10 mouse cellular contexts compared by ENCODE assay signal in the genomic region with DNA sequence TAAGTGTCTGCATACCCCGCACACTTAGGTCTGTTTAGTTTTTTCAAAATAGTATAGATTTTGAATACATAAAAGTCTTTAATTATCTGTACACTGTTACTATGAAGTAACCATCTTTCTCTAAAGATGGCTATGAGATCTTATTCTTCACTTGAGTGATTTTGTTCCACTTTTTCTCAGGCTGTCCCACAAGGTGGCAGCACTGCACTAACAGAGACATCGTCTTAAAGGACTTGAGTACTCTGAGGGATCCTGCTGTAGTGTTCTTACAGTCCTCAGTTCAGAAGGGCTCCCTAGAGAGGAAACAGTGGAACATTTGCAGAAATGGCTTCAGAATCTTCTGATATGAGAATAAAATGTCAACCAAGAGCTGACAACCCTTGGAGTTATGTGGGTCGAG. TPM values are rescaled to one million over a fixed set of nuclear protein-coding genes. Genes with fewer than 3 reads are reported as not detected.
DNase-seq lines count a peak whose midpoint lies in the region; ATAC-seq and TF ChIP-seq lines count a peak whose summit lies in the region.
"Had no signal": no experiment of that assay in that cellular context is flagged by ENCODE, and none has a peak within 500 bp of the region (broad histone marks: within the 10 kb centered on the region; RNA-seq: fewer than 3 reads in every experiment).

No protein-coding gene starts in this region.

- ATAC-seq in forebrain, embryonic 11.5 days (replicated peaks; ENCODE audit: low FRiP score), result no peak
- no peak for ATAC-seq in forebrain, embryonic 13.5 days
- ATAC-seq in common myeloid progenitor, adult 5-6 weeks (replicated peaks; ENCODE audit: low read depth, poor library complexity, severe bottlenecking), result 0 out of 2 replicates have a peak, but pooled peaks have one; percentile 29
- ATAC-seq in stomach, postnatal 0 days (ENCODE audit: low FRiP score, low TSS enrichment), result no peak

- H3K27ac ChIP-seq in forebrain, embryonic 11.5 days (ENCODE audit: low read depth, low read length), result no peak overlapping the region
- H3K27ac ChIP-seq in forebrain, embryonic 13.5 days, result no peak overlapping the region
- H3K27ac ChIP-seq in stomach, postnatal 0 days (replicated peaks), result no peak overlapping the region

- WGBS in forebrain, embryonic 11.5 days, result 66% methylated on average over 3 of the region's 3 CpGs
- 60% methylated on average over 3 of the region's 3 CpGs for WGBS in forebrain, embryonic 13.5 days
- 60% methylated on average over 3 of the region's 3 CpGs for WGBS in stomach, postnatal 0 days

- no peaks in the 10 kb centered on the region for H3K27me3 ChIP-seq in forebrain, embryonic 11.5 days (ENCODE audit: control insufficient read depth, insufficient read depth, low read length)
- no peaks in the 10 kb centered on the region for H3K27me3 ChIP-seq in forebrain, embryonic 13.5 days
- no peaks in the 10 kb centered on the region for H3K27me3 ChIP-seq in stomach, postnatal 0 days (ENCODE audit: control insufficient read depth, insufficient read depth, low read length)

- no peaks in the 10 kb centered on the region for H3K4me1 ChIP-seq in forebrain, embryonic 11.5 days (replicated peaks; ENCODE audit: control insufficient read depth, insufficient read depth, low read length)
- no peaks in the 10 kb centered on the region for H3K4me1 ChIP-seq in forebrain, embryonic 13.5 days
- no peaks in the 10 kb centered on the region for H3K4me1 ChIP-seq in stomach, postnatal 0 days (replicated peaks; ENCODE audit: control insufficient read depth, insufficient read depth)

- H3K4me3 ChIP-seq in forebrain, embryonic 11.5 days (ENCODE audit: low read depth, low read length), result no peak overlapping the region
- H3K4me3 ChIP-seq in forebrain, embryonic 13.5 days, result no peak overlapping the region
- no peak overlapping the region for H3K4me3 ChIP-seq in stomach, postnatal 0 days (ENCODE audit: low read depth, low read length)

- H3K9ac ChIP-seq in forebrain, embryonic 11.5 days (ENCODE audit: low read length), result no peak overlapping the region
- no peak overlapping the region for H3K9ac ChIP-seq in forebrain, embryonic 13.5 days
- H3K9ac ChIP-seq in stomach, postnatal 0 days (ENCODE audit: low read length), result no peak overlapping the region

- no peak overlapping the region for H3K4me2 ChIP-seq in forebrain, embryonic 11.5 days (ENCODE audit: low read depth, low read length, severe bottlenecking)
- no peak overlapping the region for H3K4me2 ChIP-seq in forebrain, embryonic 13.5 days
- H3K4me2 ChIP-seq in stomach, postnatal 0 days (replicated peaks; ENCODE audit: low read depth), result no peak overlapping the region

- peak; percentile 78 for TF ChIP-seq CTCF in stomach, postnatal 0 days (IDR thresholded peaks at IDR 0.05; ENCODE audit: low read depth)

- DNase-seq in forebrain, embryonic 11.5 days (ENCODE audit: low spot score), result peak; percentile 66
- DNase-seq in testis, postnatal 10 days (ENCODE audit: low spot score), result peak; percentile 75
- DNase-seq in testis, postnatal 14 days (ENCODE audit: low spot score), result no peak
- DNase-seq in kidney, postnatal 14 days, result peak; percentile 53
- DNase-seq in lung, postnatal 25 days (ENCODE audit: low spot score), result peak; percentile 35
- peak; percentile 58 for DNase-seq in stomach, postnatal 0 days (ENCODE audit: low spot score)

- no peak for TF ChIP-seq EP300 in stomach, postnatal 0 days (optimal IDR thresholded peaks at IDR 0.05)

- no peaks in the 10 kb centered on the region; the same call in 1 of the 2 replicates for H3K36me3 ChIP-seq in forebrain, embryonic 11.5 days (ENCODE audit: control insufficient read depth, insufficient read depth, low read length)
- peaks cover 71% of the 10 kb centered on the region for H3K36me3 ChIP-seq in forebrain, embryonic 13.5 days (ENCODE audit: poor library complexity, severe bottlenecking)
- H3K36me3 ChIP-seq in stomach, postnatal 0 days (ENCODE audit: control insufficient read depth, insufficient read depth, low read length), result peaks cover 20% of the 10 kb centered on the region

- H3K9me3 ChIP-seq in forebrain, embryonic 11.5 days (ENCODE audit: control insufficient read depth, low read length), result no peaks in the 10 kb centered on the region
- H3K9me3 ChIP-seq in forebrain, embryonic 13.5 days (replicated peaks), result no peaks in the 10 kb centered on the region
- no peaks in the 10 kb centered on the region for H3K9me3 ChIP-seq in stomach, postnatal 0 days (ENCODE audit: control insufficient read depth, low read length)
- H3K9me3 ChIP-seq: G1E had no signal

RNA-seq across cellular contexts. Expression of gene Pex12, which starts 25.0 kb away (rescaled TPM):
- 16.0 and 16.5 TPM in 2 replicates for polyA plus RNA-seq in forebrain, embryonic 11.5 days (2014; fragmentation: Nextera tagmentation; extraction: Ambion mirVana)
- 17.7 and 18.2 TPM in 2 replicates for polyA plus RNA-seq in forebrain, embryonic 13.5 days (2015; fragmentation: Nextera tagmentation; extraction: Ambion mirVana)
- total RNA-seq in common myeloid progenitor, adult 5-6 weeks (2017), result 8.2 and 11.5 TPM in 2 replicates
- polyA plus RNA-seq in stomach, postnatal 0 days (2015; fragmentation: Nextera tagmentation; extraction: Ambion mirVana), result 9.1 and 10.1 TPM in 2 replicates

RNA-seq across cellular contexts. Expression of gene Ap2b1, which starts 28.6 kb away (rescaled TPM):
- polyA plus RNA-seq in forebrain, embryonic 11.5 days (2014; fragmentation: Nextera tagmentation; extraction: Ambion mirVana), result 108 and 110 TPM in 2 replicates
- polyA plus RNA-seq in forebrain, embryonic 13.5 days (2015; fragmentation: Nextera tagmentation; extraction: Ambion mirVana), result 82.2 and 85.4 TPM in 2 replicates
- 51.7 and 80.9 TPM in 2 replicates for total RNA-seq in common myeloid progenitor, adult 5-6 weeks (2017)
- 20.0 and 21.5 TPM in 2 replicates for polyA plus RNA-seq in stomach, postnatal 0 days (2015; fragmentation: Nextera tagmentation; extraction: Ambion mirVana)

RNA-seq across cellular contexts. Expression of gene Slfn14, which starts 40.9 kb away (rescaled TPM):
- polyA plus RNA-seq in forebrain, embryonic 11.5 days (2014; fragmentation: Nextera tagmentation; extraction: Ambion mirVana), result 0.67 and 0.91 TPM in 2 replicates
- polyA plus RNA-seq in forebrain, embryonic 13.5 days (2015; fragmentation: Nextera tagmentation; extraction: Ambion mirVana), result 0.04 and 0.14 TPM in 2 replicates
- total RNA-seq in common myeloid progenitor, adult 5-6 weeks (2017), result 0.05 TPM in 1 of 2 replicates, not detected in the other
- polyA plus RNA-seq in stomach, postnatal 0 days (2015; fragmentation: Nextera tagmentation; extraction: Ambion mirVana), result 0.04 TPM in 2 replicates
- polyA plus RNA-seq: small intestine, adult 2 months had no signal
